Mouse (Mus musculus) heart, embryonic 13.5 days (tissue): ENCODE measurements around the gene Begain. TPM values are rescaled to one million over a fixed set of nuclear protein-coding genes. Genes with fewer than 3 reads are reported as not detected.

ENCODE experiments used
- ATAC-seq: fragments of 200-750 bp; cut with Nextera tagmentation; 2 replicates; pipeline ENCODE4 v1.8.0; 2017; ENCODE audit warnings: moderate TSS enrichment; ENCODE audit not compliant: insufficient number of reproducible peaks, low FRiP score, low TSS enrichment; ENCODE audit errors: extremely low read depth
- H3K27ac ChIP-seq: fragments of 300-500 bp; sonication (generic); replicated peaks from 2 replicates; pipeline ENCODE4 v1.5.1; 2015; ENCODE audit warnings: moderate library complexity, mild to moderate bottlenecking, inconsistent platforms
- H3K27me3 ChIP-seq: fragments of 300-500 bp; sonication (generic); replicated peaks from 2 replicates; pipeline ENCODE4 v1.6.1; 2015; ENCODE audit warnings: mild to moderate bottlenecking, inconsistent platforms
- H3K36me3 ChIP-seq: fragments of 300-500 bp; sonication (generic); 2 replicates; pipeline ENCODE4 v1.6.1; 2015; ENCODE audit warnings: mild to moderate bottlenecking, inconsistent platforms
- H3K4me1 ChIP-seq: fragments of 300-500 bp; sonication (generic); 2 replicates; pipeline ENCODE4 v1.6.1; 2015; ENCODE audit warnings: inconsistent platforms
- H3K4me2 ChIP-seq: fragments of 300-500 bp; sonication (generic); 2 replicates; pipeline ENCODE4 v1.6.1; 2015; ENCODE audit warnings: inconsistent platforms, mild to moderate bottlenecking, moderate library complexity
- H3K4me3 ChIP-seq: fragments of 300-500 bp; sonication (generic); 2 replicates; pipeline ENCODE4 v1.5.1; 2015; ENCODE audit warnings: moderate library complexity, mild to moderate bottlenecking, inconsistent platforms
- H3K9ac ChIP-seq: fragments of 300-500 bp; sonication (generic); 2 replicates; pipeline ENCODE4 v1.6.1; 2015; ENCODE audit warnings: inconsistent platforms, mild to moderate bottlenecking, moderate library complexity
- H3K9me3 ChIP-seq: fragments of 300-500 bp; sonication (generic); 2 replicates; pipeline ENCODE4 v1.6.1; 2016; ENCODE audit warnings: inconsistent platforms
- WGBS: fragments of 180-500 bp; shearing (Covaris S2); methylation state at CpG from one replicate; pipeline ENCODE4 v1.1.7; 2015; ENCODE audit warnings: mixed read lengths; 5-methylcytosine and 5-hydroxymethylcytosine counted together
- polyA plus RNA-seq: library from polyadenylated mRNA; unstranded; fragments of >200 nt; fragmentation: Nextera tagmentation; extraction: Ambion mirVana; gene quantifications from 2 replicates; pipeline ENCODE4 v1.2.1, GENCODE M21; 2015

The Begain gene
- polyA plus RNA-seq, 1 experiment from 2014 or later = 2.0 TPM

DNA sequence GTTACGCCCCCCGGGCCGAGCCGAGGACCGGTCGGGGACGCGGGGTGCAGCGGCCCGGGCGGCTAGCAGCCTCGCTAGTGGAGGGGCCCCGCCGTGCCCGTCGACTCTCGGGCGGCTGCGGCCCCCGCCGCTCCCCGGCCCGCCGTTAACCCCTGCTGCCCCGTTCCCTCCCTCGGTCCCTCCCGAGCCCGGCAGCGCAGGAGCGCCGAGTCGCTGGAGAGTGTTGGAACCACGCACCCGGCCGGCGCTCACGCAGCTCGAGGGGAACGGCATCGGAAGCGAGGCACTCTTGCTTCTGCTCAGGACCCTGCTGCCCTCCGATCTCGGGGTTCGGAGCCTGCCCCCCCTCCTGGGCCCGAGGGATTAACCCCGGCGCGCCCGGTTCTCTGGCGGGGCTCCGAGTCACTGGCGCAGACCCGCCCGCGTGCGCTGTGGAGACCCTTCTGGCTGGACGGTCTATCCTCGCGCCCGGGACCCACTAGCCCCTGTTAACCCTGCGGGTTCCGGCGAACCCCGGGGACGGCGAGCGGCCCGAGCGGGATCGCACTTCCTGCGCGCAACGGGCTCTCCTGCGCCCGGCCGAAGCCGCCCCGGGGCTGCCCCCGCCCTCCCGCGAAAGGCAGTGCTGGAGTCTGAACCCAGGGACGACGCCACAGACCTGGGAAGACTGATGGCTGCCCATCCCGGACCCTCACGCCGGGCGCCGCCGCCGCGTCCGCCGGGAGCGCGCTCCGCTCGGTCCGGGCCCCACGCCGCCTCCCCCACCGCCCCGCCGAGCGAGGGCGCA lies 14.8 kb downstream of the Begain start:
- ATAC-seq = no peak
- H3K27ac ChIP-seq = no peak overlapping the region

DNA sequence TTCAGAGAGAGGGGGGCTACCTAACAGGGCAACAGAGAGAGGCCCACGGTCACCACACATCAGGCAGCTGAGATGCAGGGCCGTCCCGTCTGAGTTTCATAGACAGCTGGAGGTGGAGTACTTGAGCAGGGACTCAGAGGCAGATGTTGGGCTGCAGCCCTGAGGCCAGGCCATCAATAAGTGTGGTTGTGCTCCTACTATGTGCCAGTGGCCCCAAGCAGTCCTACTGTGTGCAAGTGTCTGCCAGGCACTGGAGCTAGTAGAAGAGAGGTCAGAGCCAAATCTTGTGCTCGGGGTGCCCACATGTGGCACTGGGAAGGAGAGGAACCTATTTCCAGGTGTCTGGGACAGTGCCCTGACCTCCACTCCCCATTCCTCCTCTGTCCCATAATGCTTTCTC lies 18.1 kb downstream of the Begain start:
- Histone ChIP-seq H3K9ac (no peak overlapping the region), H3K9me3 (no peaks in the 10 kb centered on the region), H3K36me3 (no peaks in the 10 kb centered on the region), H3K4me1 (peaks cover 20% of the 10 kb centered on the region), H3K4me3 (no peak overlapping the region), H3K27ac (no peak overlapping the region), H3K27me3 (peaks cover 90% of the 10 kb centered on the region), H3K4me2 (no peak overlapping the region)
- 64% methylated on average over 4 of the region's 4 CpGs for WGBS
- no peak for ATAC-seq

More for the DNA sequence above, 14.8 kb downstream of the Begain start:
- Histone ChIP-seq H3K4me2 (peak overlapping the region; percentile 93), H3K4me3 (peak overlapping the region; percentile 63), H3K9ac (peak overlapping the region; percentile 73), H3K4me1 (peaks cover 20% of the 10 kb centered on the region), H3K9me3 (no peaks in the 10 kb centered on the region), H3K36me3 (no peaks in the 10 kb centered on the region), H3K27me3 (peaks cover 98% of the 10 kb centered on the region)
- under 1% methylated on average over 92 of the region's 105 CpGs for WGBS

DNA sequence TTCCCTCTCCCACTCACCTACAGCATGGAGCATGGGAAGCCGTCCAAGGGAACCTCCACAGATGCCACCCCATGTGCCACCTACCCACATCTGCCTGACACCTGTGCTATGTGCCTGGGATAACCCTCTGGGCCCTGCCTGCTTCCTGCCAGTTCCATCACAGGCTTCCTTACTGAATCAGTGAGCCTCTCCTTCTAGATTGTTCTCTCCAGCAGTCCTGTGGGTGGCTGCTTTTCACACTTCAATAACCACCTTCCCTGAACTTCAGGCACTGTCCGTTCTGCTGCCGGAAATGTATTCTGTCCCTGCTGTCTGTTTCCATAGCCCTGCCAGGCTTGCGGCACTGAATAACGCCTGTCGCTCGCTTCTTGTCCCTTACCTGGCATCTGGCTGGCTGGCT lies 22.4 kb downstream of the Begain start:
- Histone ChIP-seq H3K4me1 (no peaks in the 10 kb centered on the region), H3K4me3 (no peak overlapping the region), H3K4me2 (no peak overlapping the region), H3K36me3 (no peaks in the 10 kb centered on the region), H3K9me3 (no peaks in the 10 kb centered on the region), H3K9ac (no peak overlapping the region), H3K27me3 (peaks cover 89% of the 10 kb centered on the region), H3K27ac (no peak overlapping the region)
- ATAC-seq = no peak
- 72% methylated on average over 7 of the region's 7 CpGs for WGBS

DNA sequence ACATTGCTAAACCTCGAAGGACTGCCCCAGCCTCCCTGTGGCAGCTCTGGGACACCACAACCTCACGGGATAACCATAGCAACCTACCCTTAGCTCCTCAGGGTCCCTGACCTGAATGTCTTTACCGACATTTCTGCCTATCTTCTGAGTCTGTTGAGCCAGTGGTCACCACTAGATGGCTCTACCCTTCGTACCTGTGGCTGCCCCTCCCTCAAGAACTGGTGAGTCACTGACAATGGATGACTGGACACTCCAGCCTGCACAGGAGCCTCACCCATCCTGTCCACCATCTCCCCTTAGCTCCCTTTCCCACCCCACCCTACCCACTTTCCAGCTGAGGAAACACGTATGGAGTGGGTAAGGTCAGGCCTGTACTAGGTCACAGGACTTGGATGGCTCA lies 23.5 kb downstream of the Begain start:
- WGBS = 22% methylated on average over 5 of the region's 5 CpGs
- ATAC-seq = no peak
- peaks cover 88% of the 10 kb centered on the region for H3K27me3 ChIP-seq

DNA sequence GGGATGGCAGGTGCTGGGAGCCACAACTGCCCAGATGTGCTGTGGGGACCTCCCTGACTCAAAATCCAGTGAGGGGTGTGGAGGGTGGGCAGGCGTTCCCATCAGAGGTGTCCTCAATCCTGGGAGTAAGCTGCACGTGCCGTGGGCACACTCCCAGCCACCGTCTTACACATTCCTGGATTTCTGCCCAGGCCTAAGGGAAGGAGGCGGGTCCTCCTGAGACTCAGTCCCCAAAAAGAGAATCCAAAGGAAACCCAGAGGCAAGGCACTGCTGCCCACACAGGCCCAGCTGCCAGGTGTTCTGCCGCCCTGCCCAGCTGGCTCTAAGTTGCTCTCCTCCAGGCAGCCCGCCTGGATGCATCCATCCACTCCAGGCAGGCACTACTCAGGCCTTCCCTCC lies 28.7 kb downstream of the Begain start:
- ATAC-seq = no peak
- WGBS = 62% methylated on average over 7 of the region's 7 CpGs
- no peak overlapping the region for H3K4me2 ChIP-seq
- peaks cover 93% of the 10 kb centered on the region for H3K27me3 ChIP-seq
- no peaks in the 10 kb centered on the region for H3K4me1 ChIP-seq
- H3K36me3 ChIP-seq = no peaks in the 10 kb centered on the region
- H3K4me3 ChIP-seq = no peak overlapping the region
- H3K27ac ChIP-seq = no peak overlapping the region
- H3K9ac ChIP-seq = no peak overlapping the region
- H3K9me3 ChIP-seq = no peaks in the 10 kb centered on the region

More for the DNA sequence above, 23.5 kb downstream of the Begain start:
- Histone ChIP-seq H3K4me2 (no peak overlapping the region), H3K9me3 (no peaks in the 10 kb centered on the region), H3K4me3 (no peak overlapping the region), H3K36me3 (no peaks in the 10 kb centered on the region), H3K4me1 (no peaks in the 10 kb centered on the region), H3K9ac (no peak overlapping the region), H3K27ac (no peak overlapping the region)

DNA sequence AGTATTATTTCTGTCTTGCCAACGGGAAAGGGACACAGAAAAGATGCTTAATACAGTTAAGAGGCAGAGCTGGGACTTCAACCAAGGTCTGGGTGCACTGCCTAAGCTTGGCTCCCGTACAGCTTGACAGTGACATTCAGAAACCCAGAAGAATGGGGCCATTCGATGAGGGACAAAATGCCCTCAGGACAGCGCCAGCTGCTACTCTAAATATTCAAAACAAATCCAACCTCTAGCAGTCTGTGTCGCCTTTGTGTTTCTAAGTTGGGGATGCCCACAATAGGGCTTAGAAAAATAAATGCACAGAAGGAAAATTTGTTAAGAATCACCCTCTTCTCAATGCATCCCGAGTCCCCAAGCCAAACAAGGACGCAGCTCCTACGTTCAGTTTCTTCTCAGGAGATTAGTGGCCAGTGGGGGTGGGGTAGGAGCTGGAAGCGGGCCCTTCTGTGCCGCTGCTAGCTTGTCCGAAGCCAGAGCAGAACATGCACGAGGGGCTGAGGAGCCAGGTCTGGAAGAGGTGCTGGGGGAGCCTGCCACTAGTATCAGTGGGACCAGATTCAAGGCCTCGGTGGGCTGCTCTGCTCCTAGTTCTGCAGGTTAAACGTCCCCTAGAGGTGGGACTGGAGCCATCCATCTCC lies 29.7 kb downstream of the Begain start:
- Histone ChIP-seq H3K36me3 (no peaks in the 10 kb centered on the region), H3K9ac (no peak overlapping the region), H3K4me1 (0 out of 2 replicates have a peak, but pooled peaks cover 4% of the 10 kb centered on the region), H3K4me3 (no peak overlapping the region), H3K27ac (no peak overlapping the region), H3K27me3 (peaks cover 93% of the 10 kb centered on the region), H3K4me2 (no peak overlapping the region), H3K9me3 (peaks cover 6% of the 10 kb centered on the region; the same call in 1 of the 2 replicates)
- no peak for ATAC-seq
- WGBS = 43% methylated on average over 14 of the region's 14 CpGs

DNA sequence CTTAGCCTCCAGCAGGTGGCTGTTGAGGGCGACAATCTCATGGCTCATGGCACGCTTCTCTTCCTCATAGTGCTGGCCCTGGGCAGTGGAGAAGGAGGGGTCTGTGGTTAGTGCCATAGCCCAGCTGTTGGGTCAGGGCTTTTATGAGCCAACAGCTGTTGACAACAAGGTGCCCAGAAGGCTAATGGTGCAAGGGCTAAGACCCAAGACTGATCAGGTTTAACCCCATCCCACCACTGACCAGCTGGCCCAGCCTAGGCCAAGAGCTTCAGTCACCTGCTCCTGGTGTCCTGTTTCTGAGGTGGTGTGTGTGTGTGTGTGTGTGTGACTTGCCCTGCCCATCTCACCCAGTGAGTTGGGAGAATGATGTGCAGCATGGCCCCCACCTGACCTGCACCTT lies 31.0 kb downstream of the Begain start:
- H3K27ac ChIP-seq = no peak overlapping the region
- H3K9ac ChIP-seq = no peak overlapping the region
- no peak overlapping the region for H3K4me3 ChIP-seq
- peaks cover 9% of the 10 kb centered on the region; the same call in 1 of the 2 replicates for H3K4me1 ChIP-seq
- peaks cover 93% of the 10 kb centered on the region for H3K27me3 ChIP-seq
- no peak for ATAC-seq
- no peak overlapping the region for H3K4me2 ChIP-seq
- no peaks in the 10 kb centered on the region for H3K36me3 ChIP-seq
- WGBS = 73% methylated on average over 2 of the region's 2 CpGs
- peaks cover 6% of the 10 kb centered on the region; the same call in 1 of the 2 replicates for H3K9me3 ChIP-seq

DNA sequence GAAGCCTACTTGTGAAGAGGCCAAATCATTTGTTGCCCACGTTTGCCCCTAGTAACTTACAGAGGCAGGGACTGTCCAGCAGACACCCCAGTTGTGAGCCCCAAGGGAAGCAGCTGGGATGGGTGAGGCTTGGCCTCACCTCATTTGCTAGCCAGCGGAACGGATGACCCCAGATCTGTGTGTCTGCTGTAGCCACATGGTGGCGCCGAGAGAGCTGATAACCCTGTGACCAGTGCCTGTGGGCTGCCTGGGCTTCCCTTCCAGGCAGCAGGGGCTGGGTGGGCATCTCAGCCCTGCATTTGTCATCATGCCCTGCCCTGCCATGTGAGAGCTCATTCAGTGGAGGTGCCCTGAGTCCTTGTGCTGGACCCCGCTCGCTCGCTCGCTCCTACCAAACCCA lies 44.2 kb downstream of the Begain start:
- no peaks in the 10 kb centered on the region for H3K9me3 ChIP-seq
- WGBS = 49% methylated on average over 9 of the region's 9 CpGs
- ATAC-seq = no peak
- H3K36me3 ChIP-seq = peaks cover 6% of the 10 kb centered on the region; the same call in 1 of the 2 replicates
- no peaks in the 10 kb centered on the region for H3K27me3 ChIP-seq
- H3K27ac ChIP-seq = no peak overlapping the region
- H3K4me1 ChIP-seq = no peaks in the 10 kb centered on the region
- H3K4me3 ChIP-seq = no peak overlapping the region
- no peak overlapping the region for H3K9ac ChIP-seq
- no peak overlapping the region for H3K4me2 ChIP-seq

DNA sequence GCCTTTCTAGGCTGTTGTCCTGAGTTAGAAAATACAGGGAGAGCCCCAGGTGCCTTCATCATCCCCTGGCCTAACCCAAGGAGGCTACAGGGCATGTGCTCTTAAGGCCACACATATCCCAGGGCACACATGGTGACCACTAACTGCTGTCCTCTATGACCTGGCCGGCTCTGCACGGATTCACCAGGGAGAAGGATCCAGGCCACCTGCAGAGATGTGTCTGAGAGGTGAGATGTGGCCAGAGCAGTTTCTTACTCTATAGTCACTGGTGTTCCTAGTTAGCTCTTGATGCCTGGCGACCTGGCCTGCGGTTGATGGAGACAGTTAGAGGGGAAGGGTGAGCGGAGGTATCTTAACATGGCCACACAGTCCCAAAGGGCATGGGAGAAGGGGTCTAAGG lies 45.1 kb downstream of the Begain start:
- Histone ChIP-seq H3K27ac (no peak overlapping the region), H3K4me3 (no peak overlapping the region), H3K27me3 (no peaks in the 10 kb centered on the region), H3K9me3 (no peaks in the 10 kb centered on the region), H3K4me2 (no peak overlapping the region), H3K9ac (no peak overlapping the region), H3K36me3 (peaks cover 6% of the 10 kb centered on the region; the same call in 1 of the 2 replicates), H3K4me1 (no peaks in the 10 kb centered on the region)
- ATAC-seq = no peak
- 78% methylated on average over 5 of the region's 5 CpGs for WGBS

DNA sequence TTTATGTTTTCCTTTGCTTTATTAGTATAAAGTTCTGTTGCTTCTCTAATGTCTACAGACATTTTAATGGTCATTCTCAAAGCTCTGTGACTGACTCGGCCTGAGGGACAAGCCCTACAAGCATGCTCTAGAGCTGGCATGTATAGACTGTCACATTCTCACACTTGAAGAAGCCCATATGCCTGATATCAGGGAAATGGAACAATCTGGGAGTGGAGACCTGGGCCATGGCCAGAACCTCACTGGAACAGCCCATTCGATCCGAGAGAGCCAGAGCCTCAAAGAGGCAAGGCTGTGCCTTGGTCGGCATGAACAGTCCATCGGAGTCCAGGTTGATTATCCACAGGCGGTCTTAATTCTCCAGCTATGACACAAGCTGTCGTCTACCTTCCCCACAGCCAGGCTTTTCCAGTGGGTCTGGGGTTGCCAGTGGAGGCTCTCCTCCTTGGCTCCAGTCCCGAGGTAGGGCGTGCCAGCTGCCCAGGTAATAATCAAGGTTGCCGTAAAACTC lies 45.8 kb downstream of the Begain start:
- Histone ChIP-seq H3K9me3 (no peaks in the 10 kb centered on the region), H3K4me1 (no peaks in the 10 kb centered on the region), H3K4me3 (no peak overlapping the region), H3K36me3 (peaks cover 6% of the 10 kb centered on the region; the same call in 1 of the 2 replicates), H3K27me3 (no peaks in the 10 kb centered on the region), H3K9ac (no peak overlapping the region), H3K27ac (no peak overlapping the region), H3K4me2 (no peak overlapping the region)
- WGBS = 75% methylated on average over 10 of the region's 10 CpGs
- ATAC-seq = no peak

DNA sequence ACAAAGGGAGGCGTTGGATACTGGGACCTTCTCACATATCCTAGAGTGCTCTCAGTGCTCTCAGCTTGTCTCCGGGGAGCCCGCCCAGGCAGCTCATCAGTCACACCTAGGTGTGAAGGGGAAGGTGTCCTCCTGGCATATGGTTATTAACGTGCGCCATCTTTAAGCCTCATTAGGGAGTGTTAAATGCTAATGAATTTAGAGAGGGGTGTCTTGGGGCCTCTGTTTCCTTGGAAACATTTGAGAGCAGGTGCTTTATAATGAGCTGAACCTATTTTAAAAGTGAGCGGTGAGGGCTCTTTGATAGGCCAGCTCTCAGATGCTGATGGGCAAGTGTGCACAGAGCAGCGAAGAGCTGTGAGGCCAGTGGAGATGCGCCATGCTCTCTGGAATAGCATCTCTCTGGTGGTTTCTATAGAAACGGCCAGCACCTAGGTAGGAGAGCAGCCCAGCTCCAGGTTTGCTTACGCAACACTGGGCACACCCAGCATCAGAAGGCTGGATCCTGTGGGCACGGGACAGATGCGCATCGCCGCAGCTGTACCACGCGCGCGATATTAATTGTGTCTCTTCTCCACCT lies 57.9 kb downstream of the Begain start:
- Histone ChIP-seq H3K4me2 (no peak overlapping the region), H3K36me3 (no peaks in the 10 kb centered on the region), H3K27me3 (no peaks in the 10 kb centered on the region), H3K9ac (no peak overlapping the region), H3K4me1 (no peaks in the 10 kb centered on the region), H3K4me3 (no peak overlapping the region), H3K9me3 (no peaks in the 10 kb centered on the region), H3K27ac (no peak overlapping the region)
- no peak for ATAC-seq
- WGBS = 77% methylated on average over 18 of the region's 18 CpGs
